Mouse (Mus musculus): Measurements from ENCODE around the gene Limch1. TPM values are rescaled to one million over a fixed set of nuclear protein-coding genes. Genes with fewer than 3 reads are reported as not detected.

Limch1 gene
- total and polyA plus RNA-seq, 3 experiments, result 0.33 TPM; not detected in 2

- no peak for TF ChIP-seq GATA2 (IDR thresholded peaks at IDR 0.05; ENCODE audit: borderline replicate concordance, low read depth, low read length)
- no peak for TF ChIP-seq TAL1 (conservative IDR thresholded peaks at IDR 0.05; ENCODE audit: low read depth, low read length)
- no peak for TF ChIP-seq CTCF (IDR thresholded peaks at IDR 0.05; ENCODE audit: low read depth, low read length)
- no peak for TF ChIP-seq POLR2AphosphoS5 (IDR thresholded peaks at IDR 0.05; ENCODE audit: insufficient replicate concordance, low read depth, low read length)
- no peak for TF ChIP-seq GATA1 (IDR thresholded peaks at IDR 0.05; ENCODE audit: borderline replicate concordance, low read length)
- no peaks in the 10 kb centered on the region for H3K36me3 ChIP-seq (replicated peaks)
- no peaks in the 10 kb centered on the region for H3K27me3 ChIP-seq (ENCODE audit: insufficient read depth, low read length)
- H3K4me3 ChIP-seq (ENCODE audit: low read depth, low read length), result no peak overlapping the region
- ATAC-seq (ENCODE audit: extremely low read depth, insufficient number of reproducible peaks, low FRiP score, poor library complexity, severe bottlenecking), result no peak
- H3K4me1 ChIP-seq (ENCODE audit: insufficient read depth, low read depth, low read length), result no peaks in the 10 kb centered on the region
- peaks cover 72% of the 10 kb centered on the region for H3K9me3 ChIP-seq (replicated peaks)
- no peak for DNase-seq (ENCODE audit: low spot score)
These were observed 243.9 kb downstream of the Limch1 start for GRCm38 (mm10) chr5:66989531-66989930.

GRCm38 (mm10) chr5:66992401-66992800, 246.8 kb downstream of the Limch1 start:
- ATAC-seq (ENCODE audit: extremely low read depth, insufficient number of reproducible peaks, low FRiP score, poor library complexity, severe bottlenecking), result no peak

GRCm38 (mm10) chr5:66993076-66993475, 247.4 kb downstream of the Limch1 start:
- ATAC-seq (ENCODE audit: extremely low read depth, insufficient number of reproducible peaks, low FRiP score, poor library complexity, severe bottlenecking), result no peak
- no peaks in the 10 kb centered on the region for H3K36me3 ChIP-seq (replicated peaks)
- no peak for TF ChIP-seq CTCF (IDR thresholded peaks at IDR 0.05; ENCODE audit: low read depth, low read length)
- no peak for TF ChIP-seq POLR2AphosphoS5 (IDR thresholded peaks at IDR 0.05; ENCODE audit: insufficient replicate concordance, low read depth, low read length)
- no peak for TF ChIP-seq GATA1 (IDR thresholded peaks at IDR 0.05; ENCODE audit: borderline replicate concordance, low read length)
- no peak for TF ChIP-seq GATA2 (IDR thresholded peaks at IDR 0.05; ENCODE audit: borderline replicate concordance, low read depth, low read length)
- no peak for TF ChIP-seq TAL1 (conservative IDR thresholded peaks at IDR 0.05; ENCODE audit: low read depth, low read length)
- no peak overlapping the region for H3K4me3 ChIP-seq (ENCODE audit: low read depth, low read length)
- no peaks in the 10 kb centered on the region for H3K27me3 ChIP-seq (ENCODE audit: insufficient read depth, low read length)
- DNase-seq (ENCODE audit: low spot score), result no peak
- H3K4me1 ChIP-seq (ENCODE audit: insufficient read depth, low read depth, low read length), result no peaks in the 10 kb centered on the region
- peaks cover 66% of the 10 kb centered on the region for H3K9me3 ChIP-seq (replicated peaks)

More at GRCm38 (mm10) chr5:66992401-66992800, 246.8 kb downstream of the Limch1 start:
- Histone ChIP-seq H3K4me1 (ENCODE audit: insufficient read depth, low read depth, low read length) (no peaks in the 10 kb centered on the region), H3K27me3 (ENCODE audit: insufficient read depth, low read length) (no peaks in the 10 kb centered on the region), H3K4me3 (ENCODE audit: low read depth, low read length) (no peak overlapping the region), H3K9me3 (replicated peaks) (peaks cover 65% of the 10 kb centered on the region), H3K36me3 (replicated peaks) (no peaks in the 10 kb centered on the region)
- TF ChIP-seq TAL1 (conservative IDR thresholded peaks at IDR 0.05; ENCODE audit: low read depth, low read length) (no peak), GATA2 (IDR thresholded peaks at IDR 0.05; ENCODE audit: borderline replicate concordance, low read depth, low read length) (no peak), POLR2AphosphoS5 (IDR thresholded peaks at IDR 0.05; ENCODE audit: insufficient replicate concordance, low read depth, low read length) (no peak), GATA1 (IDR thresholded peaks at IDR 0.05; ENCODE audit: borderline replicate concordance, low read length) (no peak), CTCF (IDR thresholded peaks at IDR 0.05; ENCODE audit: low read depth, low read length) (no peak)
- DNase-seq (ENCODE audit: low spot score), result no peak

- DNase-seq (ENCODE audit: low spot score) (no peak), ATAC-seq (ENCODE audit: extremely low read depth, insufficient number of reproducible peaks, low FRiP score, poor library complexity, severe bottlenecking) (no peak)
- TF ChIP-seq GATA2 (IDR thresholded peaks at IDR 0.05; ENCODE audit: borderline replicate concordance, low read depth, low read length) (no peak), CTCF (IDR thresholded peaks at IDR 0.05; ENCODE audit: low read depth, low read length) (no peak), TAL1 (conservative IDR thresholded peaks at IDR 0.05; ENCODE audit: low read depth, low read length) (no peak), POLR2AphosphoS5 (IDR thresholded peaks at IDR 0.05; ENCODE audit: insufficient replicate concordance, low read depth, low read length) (no peak), GATA1 (IDR thresholded peaks at IDR 0.05; ENCODE audit: borderline replicate concordance, low read length) (no peak)
- Histone ChIP-seq H3K4me1 (ENCODE audit: insufficient read depth, low read depth, low read length) (no peaks in the 10 kb centered on the region), H3K36me3 (replicated peaks) (no peaks in the 10 kb centered on the region), H3K9me3 (replicated peaks) (peaks cover 64% of the 10 kb centered on the region), H3K4me3 (ENCODE audit: low read depth, low read length) (no peak overlapping the region), H3K27me3 (ENCODE audit: insufficient read depth, low read length) (no peaks in the 10 kb centered on the region)
These were observed 250.5 kb downstream of the Limch1 start for GRCm38 (mm10) chr5:66996124-66996523.

- Histone ChIP-seq H3K4me1 (ENCODE audit: insufficient read depth, low read depth, low read length) (no peaks in the 10 kb centered on the region), H3K9me3 (replicated peaks) (peaks cover 63% of the 10 kb centered on the region), H3K27me3 (ENCODE audit: insufficient read depth, low read length) (no peaks in the 10 kb centered on the region), H3K4me3 (ENCODE audit: low read depth, low read length) (no peak overlapping the region), H3K36me3 (replicated peaks) (no peaks in the 10 kb centered on the region)
- no peak for DNase-seq (ENCODE audit: low spot score)
- no peak for ATAC-seq (ENCODE audit: extremely low read depth, insufficient number of reproducible peaks, low FRiP score, poor library complexity, severe bottlenecking)
- no peak for TF ChIP-seq GATA2 (IDR thresholded peaks at IDR 0.05; ENCODE audit: borderline replicate concordance, low read depth, low read length)
- no peak for TF ChIP-seq POLR2AphosphoS5 (IDR thresholded peaks at IDR 0.05; ENCODE audit: insufficient replicate concordance, low read depth, low read length)
- no peak for TF ChIP-seq CTCF (IDR thresholded peaks at IDR 0.05; ENCODE audit: low read depth, low read length)
- no peak for TF ChIP-seq TAL1 (conservative IDR thresholded peaks at IDR 0.05; ENCODE audit: low read depth, low read length)
These were observed 251.4 kb downstream of the Limch1 start for GRCm38 (mm10) chr5:66996886-66997599.

GRCm38 (mm10) chr5:66997600-66997930, 251.9 kb downstream of the Limch1 start:
- TF ChIP-seq GATA1 (IDR thresholded peaks at IDR 0.05; ENCODE audit: borderline replicate concordance, low read length) (no peak), CTCF (IDR thresholded peaks at IDR 0.05; ENCODE audit: low read depth, low read length) (no peak), GATA2 (IDR thresholded peaks at IDR 0.05; ENCODE audit: borderline replicate concordance, low read depth, low read length) (no peak), TAL1 (conservative IDR thresholded peaks at IDR 0.05; ENCODE audit: low read depth, low read length) (no peak), POLR2AphosphoS5 (IDR thresholded peaks at IDR 0.05; ENCODE audit: insufficient replicate concordance, low read depth, low read length) (no peak)

More at GRCm38 (mm10) chr5:66997600-66997930, 251.9 kb downstream of the Limch1 start:
- H3K4me3 ChIP-seq (ENCODE audit: low read depth, low read length), result no peak overlapping the region
- no peaks in the 10 kb centered on the region for H3K36me3 ChIP-seq (replicated peaks)
- no peak for ATAC-seq (ENCODE audit: extremely low read depth, insufficient number of reproducible peaks, low FRiP score, poor library complexity, severe bottlenecking)
- H3K4me1 ChIP-seq (ENCODE audit: insufficient read depth, low read depth, low read length), result no peaks in the 10 kb centered on the region
- no peaks in the 10 kb centered on the region for H3K27me3 ChIP-seq (ENCODE audit: insufficient read depth, low read length)
- peaks cover 64% of the 10 kb centered on the region for H3K9me3 ChIP-seq (replicated peaks)
- no peak for DNase-seq (ENCODE audit: low spot score)
